Mouse (Mus musculus) urinary bladder, postnatal 25 days (tissue): ENCODE data around the gene Hpn.

Experiments used
- DNase-seq: peaks from one replicate; pipeline ENCODE4 v3.0.0; 2022; ENCODE audit warnings: low spot score

Hpn gene

DNA sequence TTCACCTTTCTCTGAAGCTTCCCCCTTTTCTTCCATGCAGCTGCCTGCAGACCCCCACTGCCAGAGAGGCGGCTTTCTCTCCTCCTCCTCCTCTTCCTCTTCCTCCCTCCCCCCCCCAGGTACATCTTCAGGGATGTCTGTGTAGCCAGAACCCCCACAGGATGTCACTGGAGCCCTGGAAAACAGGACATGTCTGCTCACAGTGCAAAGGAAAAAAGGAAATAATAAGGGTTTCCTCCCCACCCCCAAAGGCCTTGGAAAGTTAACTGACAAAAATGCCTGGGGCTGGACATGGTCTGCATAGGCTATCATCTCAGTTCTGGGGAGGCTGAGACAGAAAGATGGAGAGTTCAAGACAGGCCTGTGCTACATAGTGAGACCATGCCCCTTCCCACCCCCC, 34.0 kb downstream of the Hpn start:
- no peak for DNase-seq

GRCm38 (mm10) chr7:31080611-31081010, 34.5 kb downstream of the Hpn start:
- no peak for DNase-seq

DNA sequence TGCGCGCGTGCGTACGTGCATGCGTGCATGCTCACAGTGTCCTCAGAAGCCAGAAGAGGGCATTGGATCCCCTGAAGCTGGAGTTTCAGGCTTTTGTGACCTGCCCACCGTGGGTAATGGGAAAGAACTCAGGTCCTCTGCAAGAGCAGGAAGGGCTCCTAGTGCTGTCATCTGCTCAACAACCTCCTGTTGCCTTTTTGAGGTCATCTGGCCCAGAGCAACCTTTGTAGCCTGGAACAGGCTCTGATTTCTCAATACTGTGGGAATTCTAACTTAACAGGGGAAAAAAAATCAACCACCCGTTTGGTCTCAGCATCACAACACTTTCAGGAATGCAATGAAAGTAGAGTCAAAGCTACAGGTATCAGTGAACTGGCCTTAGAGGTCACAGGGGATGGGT, 35.4 kb downstream of the Hpn start:
- no peak for DNase-seq

GRCm38 (mm10) chr7:31077885-31078445, 37.1 kb downstream of the Hpn start:
- no peak for DNase-seq

- no peak for DNase-seq
These were observed 37.6 kb downstream of the Hpn start for GRCm38 (mm10) chr7:31077470-31077869.

GRCm38 (mm10) chr7:31076492-31076891, 38.6 kb downstream of the Hpn start, which contains the start of gene Fxyd3:
TSS of gene Fxyd3 (minus strand) at chr7:31076704.
- peak; percentile 59 for DNase-seq

DNA sequence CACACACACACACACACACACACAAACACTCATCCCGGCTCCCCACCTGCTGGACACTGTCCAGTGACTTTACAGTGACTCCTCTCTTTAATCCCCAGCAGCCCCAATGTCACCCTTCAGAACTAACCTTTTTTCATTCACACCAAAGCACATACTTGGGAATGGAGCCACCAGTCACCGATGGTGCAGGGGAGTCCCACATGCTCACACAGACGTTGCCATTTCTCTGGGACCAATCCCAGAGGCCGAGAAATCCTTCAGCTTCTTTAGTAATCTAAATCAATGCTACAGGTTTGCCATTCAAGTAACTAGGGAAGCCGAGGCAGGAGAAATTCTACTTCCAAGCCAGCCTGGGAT, 40.4 kb downstream of the Hpn start:
- DNase-seq, result no peak

DNA sequence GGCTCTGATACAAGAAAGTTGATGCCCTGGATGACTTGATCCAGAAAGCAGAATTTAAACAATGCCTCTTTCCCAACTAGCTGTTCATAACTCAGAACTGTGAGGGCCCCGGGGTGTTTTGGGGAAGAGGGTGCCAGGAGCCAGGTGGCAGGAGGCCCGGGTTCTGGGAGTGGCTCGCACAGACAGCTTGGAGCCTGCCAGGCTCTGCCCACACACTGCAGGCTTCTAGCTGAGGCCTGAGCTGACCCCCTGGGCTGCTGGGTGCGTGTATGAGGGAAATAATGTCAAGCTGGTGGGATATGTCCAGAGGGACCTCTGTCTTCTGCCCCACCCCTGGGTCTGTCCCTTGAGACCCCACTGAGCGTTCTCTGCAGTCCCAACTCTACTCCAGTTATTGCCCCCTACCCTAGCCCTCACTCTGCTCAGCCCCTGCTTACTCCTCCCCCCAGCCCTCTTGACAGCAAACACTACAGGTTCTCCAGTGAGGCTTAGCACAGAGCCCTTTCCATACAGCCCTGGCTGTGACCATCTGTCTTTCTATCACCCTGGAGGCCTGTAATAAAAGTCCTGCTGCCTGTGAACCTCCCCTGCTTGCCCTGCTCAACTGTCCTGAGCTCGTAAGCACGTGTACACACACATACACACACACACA, 40.9 kb downstream of the Hpn start:
- DNase-seq, result no peak

DNA sequence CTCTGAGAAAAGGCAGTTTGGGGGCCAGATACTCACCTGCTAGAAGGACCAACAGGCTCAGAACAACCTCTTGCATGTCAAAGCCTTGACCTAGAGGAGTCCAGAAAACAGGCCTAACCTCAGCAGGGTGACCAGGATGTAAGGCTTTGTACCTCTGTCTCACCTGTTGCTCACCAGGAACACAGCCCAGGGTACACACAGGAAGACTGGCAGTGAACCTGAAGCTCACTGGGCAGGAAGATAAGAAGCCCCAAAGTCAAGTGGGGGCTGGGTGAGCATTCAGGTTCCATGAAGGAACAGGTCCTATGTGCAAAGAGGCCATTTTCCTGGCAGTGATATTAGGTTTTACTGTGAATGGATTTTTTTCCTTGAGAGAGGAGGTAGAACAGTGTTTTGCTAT, 41.5 kb downstream of the Hpn start:
- no peak for DNase-seq

DNA sequence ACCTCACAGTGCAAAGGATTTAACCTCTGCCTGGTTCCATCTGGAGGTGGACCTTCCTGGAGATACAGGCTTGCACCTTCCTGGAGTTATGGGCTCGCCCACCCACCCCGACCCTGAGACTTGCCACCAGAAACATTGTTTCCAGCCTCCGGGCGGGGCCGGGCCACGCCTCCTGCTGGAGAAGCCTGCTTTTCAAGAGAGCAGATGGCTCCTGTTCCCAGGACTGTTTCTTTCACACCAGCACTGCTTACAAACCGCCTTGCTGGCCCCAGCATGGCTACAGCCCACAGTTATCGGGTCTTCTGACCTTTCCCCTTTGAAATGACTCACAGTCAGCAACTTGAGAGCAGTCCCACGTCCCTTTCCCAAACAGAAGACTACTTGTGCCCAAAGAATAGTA, 42.8 kb downstream of the Hpn start:
- no peak for DNase-seq

GRCm38 (mm10) chr7:31070324-31070723, 44.8 kb downstream of the Hpn start:
- no peak for DNase-seq

- DNase-seq, result no peak
These were observed 45.6 kb downstream of the Hpn start for GRCm38 (mm10) chr7:31069491-31069890.

GRCm38 (mm10) chr7:31067836-31068235, 47.3 kb downstream of the Hpn start:
- no peak for DNase-seq

DNA sequence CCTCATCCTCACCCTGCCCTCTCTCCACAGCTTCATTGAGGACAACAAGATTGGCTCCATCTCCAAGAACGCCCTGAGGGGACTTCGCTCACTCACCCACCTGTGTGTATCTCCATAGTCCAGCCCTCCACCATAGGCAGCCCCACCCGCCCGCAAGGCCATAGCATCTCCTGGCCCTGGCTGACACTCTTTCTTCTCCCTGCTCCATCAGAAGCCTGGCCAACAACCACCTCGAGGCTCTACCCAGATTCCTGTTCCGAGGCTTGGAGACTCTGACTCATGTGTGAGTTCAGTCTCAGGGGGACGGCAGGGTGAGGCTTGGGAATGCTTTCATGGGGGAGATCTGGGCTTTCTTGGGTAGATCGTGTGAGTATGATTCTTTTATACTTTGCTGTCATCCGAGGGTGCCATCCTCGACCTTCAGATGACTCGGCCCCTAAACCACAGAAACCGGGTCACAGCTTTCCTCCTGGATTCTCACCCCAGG, 52.0 kb downstream of the Hpn start:
- no peak for DNase-seq

- no peak for DNase-seq
These were observed 54.5 kb downstream of the Hpn start for GRCm38 (mm10) chr7:31060621-31061010.

DNA sequence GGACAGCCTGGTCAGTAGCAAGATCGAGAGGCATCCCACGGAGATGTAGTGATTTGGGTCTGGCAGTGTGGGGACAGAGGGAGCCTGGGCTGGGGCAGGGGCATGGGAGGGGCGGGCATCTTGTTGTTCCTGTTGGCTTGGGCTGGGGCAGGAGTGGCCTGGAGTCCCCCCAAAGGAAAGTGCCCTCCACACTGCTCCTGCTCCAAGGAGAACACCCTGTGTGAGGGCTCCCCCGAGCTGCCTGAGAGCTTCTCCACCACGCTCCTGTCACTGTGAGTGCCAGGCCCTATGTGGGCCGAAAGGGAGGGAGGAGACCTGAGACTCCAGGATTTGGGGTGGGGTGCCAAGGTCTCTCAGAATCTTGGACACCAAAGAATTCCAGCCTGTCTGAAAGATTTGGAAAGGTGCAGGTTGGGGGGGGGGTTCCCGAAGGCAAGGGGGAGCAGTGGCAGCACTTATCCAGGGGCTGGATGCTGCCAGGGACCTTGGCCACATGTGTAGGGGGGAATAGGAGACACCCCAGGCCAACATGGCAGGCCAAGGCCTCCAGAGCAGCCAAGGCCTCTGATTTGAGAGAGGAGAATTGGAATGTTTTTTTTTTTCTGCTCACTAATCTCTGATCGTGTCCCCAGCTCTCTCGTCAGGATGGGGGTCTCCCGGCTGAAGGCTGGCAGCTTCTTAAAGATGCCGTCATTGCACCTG, 55.0 kb downstream of the Hpn start:
- no peak for DNase-seq

DNA sequence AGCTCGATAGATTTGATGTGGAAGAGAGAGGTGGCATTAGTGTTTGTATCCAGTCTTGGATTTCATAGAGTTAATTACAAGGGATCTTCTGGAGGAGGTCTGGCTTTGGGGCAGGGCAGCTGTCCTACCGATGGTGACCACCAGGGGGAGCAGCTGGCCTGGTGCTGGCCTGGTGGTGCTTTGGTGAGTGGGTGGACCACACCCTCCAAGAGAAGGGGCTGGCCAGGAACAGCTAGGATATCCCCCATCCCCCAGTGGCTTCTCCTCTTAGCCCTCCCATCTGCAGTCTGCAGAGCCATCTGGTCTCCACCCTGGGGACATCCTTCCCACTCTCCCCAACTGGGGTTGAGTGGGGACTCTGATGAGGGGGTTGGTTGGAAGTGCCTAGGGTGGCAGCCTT, 56.0 kb downstream of the Hpn start, which contains the start of gene Lgi4:
TSS of gene Lgi4 (plus strand) at position 235 of the 400 bp plus-strand sequence.
- peak; percentile 89 for DNase-seq

DNA sequence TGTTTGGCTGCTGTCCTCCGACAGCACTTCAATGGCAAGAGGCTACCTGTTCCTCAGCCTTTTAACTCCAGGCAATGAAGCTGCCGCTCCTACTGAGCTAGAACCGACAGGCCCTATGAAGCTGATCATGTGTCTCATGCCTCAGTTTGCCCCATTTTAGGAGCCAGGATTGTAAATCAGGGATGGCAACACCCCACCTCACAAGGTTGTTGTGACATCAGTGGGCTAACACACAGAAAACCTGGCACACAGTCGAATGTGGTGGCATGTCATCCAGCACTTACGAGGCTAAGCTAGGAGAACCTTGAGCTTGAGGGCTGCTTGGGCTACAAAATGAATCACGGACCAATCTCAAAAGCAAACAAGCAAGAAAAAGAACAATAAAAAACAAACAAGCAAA, 56.9 kb downstream of the Hpn start:
- DNase-seq, result no peak

DNA sequence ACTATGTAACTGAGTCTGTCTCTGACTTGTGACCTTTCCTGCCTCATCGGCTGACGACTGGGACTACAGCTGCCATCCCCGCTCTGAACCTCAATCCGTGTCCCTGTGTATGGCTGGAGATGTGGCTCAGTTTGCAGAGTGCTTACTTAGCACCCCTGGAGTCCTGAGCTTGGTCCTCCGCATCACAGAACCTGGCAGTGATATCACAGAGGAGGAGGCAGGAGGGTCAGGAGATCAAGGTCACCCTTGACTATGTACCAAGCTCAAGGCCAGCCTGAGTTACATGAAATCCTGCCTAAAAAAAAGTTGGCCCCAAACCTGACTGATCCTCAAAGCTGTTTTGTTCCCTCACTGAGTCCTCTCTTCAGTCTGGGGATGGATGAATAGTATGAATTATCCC, 57.4 kb downstream of the Hpn start:
- no peak for DNase-seq

- DNase-seq, result no peak
These were observed 58.0 kb downstream of the Hpn start, which contains the start of gene Fxyd1 for GRCm38 (mm10) chr7:31057071-31057470. TSS of gene Fxyd1 (minus strand) at chr7:31057199.

DNA sequence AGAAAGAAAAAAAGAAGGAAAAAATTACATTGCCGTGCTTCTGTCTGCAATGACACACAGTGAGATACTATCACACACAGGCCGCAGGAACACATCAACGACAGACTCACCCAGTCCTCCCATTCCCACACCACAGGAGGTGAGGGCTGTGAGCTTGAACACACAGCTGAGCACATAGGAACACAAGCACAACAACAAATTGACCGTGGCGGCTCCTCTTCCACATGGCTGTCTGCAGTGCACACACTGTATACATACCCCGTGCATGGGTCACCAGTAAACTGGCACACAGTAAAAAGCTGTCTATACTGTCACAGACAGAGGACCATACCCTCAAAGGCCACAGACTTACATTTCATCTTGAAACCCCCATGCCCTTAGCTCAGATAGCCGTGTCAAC, 58.6 kb downstream of the Hpn start:
- DNase-seq, result no peak

- DNase-seq, result no peak
These were observed 59.2 kb downstream of the Hpn start for GRCm38 (mm10) chr7:31055883-31056282.

GRCm38 (mm10) chr7:31055354-31055824, 59.7 kb downstream of the Hpn start:
- peak; percentile 76 for DNase-seq
